Comparison of ENCODE assay signal across 23 mouse cellular contexts in genomic region chr9:94687203-94687859, GRCm38 (mm10). TPM values are rescaled to one million over a fixed set of nuclear protein-coding genes. Genes with fewer than 3 reads are reported as not detected.
DNase-seq lines count a peak whose midpoint lies in the region; ATAC-seq and TF ChIP-seq lines count a peak whose summit lies in the region.
"Had no signal": no experiment of that assay in that cellular context is flagged by ENCODE, and none has a peak within 500 bp of the region (broad histone marks: within the 10 kb centered on the region; RNA-seq: fewer than 3 reads in every experiment).

No protein-coding gene starts in this region.

- no peaks in the 10 kb centered on the region for H3K36me3 ChIP-seq in MEL (ENCODE audit: control insufficient read depth in 1 of 2, insufficient read depth in 2 of 2, low read length in 2 of 2)
- H3K36me3 ChIP-seq in liver, embryonic 13.5 days: no peaks in the 10 kb centered on the region
- no peaks in the 10 kb centered on the region for H3K36me3 ChIP-seq in liver, postnatal 0 days (replicated peaks; ENCODE audit: insufficient read depth, low read length)
- no peaks in the 10 kb centered on the region for H3K36me3 ChIP-seq in forebrain, embryonic 15.5 days
- H3K36me3 ChIP-seq: forebrain, embryonic 10.5 days; G1E; hindbrain, embryonic 12.5 days; hindbrain, embryonic 15.5 days had no signal

- no peak overlapping the region for H3K4me2 ChIP-seq in liver, embryonic 13.5 days
- no peak overlapping the region for H3K4me2 ChIP-seq in liver, postnatal 0 days (ENCODE audit: low read depth, low read length)
- H3K4me2 ChIP-seq in forebrain, embryonic 15.5 days (replicated peaks): no peak overlapping the region
- H3K4me2 ChIP-seq: forebrain, embryonic 13.5 days; heart, embryonic 11.5 days; hindbrain, embryonic 12.5 days; hindbrain, embryonic 15.5 days had no signal

- H3K9me3 ChIP-seq in MEL (replicated peaks; ENCODE audit: insufficient read depth, low read length): no peaks in the 10 kb centered on the region
- no peaks in the 10 kb centered on the region for H3K9me3 ChIP-seq in liver, embryonic 13.5 days (replicated peaks)
- no peaks in the 10 kb centered on the region for H3K9me3 ChIP-seq in liver, postnatal 0 days (ENCODE audit: low read length)
- H3K9me3 ChIP-seq in forebrain, embryonic 15.5 days: no peaks in the 10 kb centered on the region
- H3K9me3 ChIP-seq: forebrain, embryonic 10.5 days; forebrain, embryonic 13.5 days; hindbrain, embryonic 12.5 days; hindbrain, embryonic 15.5 days had no signal

- no peak for DNase-seq in MEL (ENCODE audit: low read depth, low spot score)
- DNase-seq in liver, embryonic 13.5 days: no peak
- no peak for DNase-seq in liver, postnatal 0 days
- no peak for DNase-seq in right cerebral cortex, postnatal 25 days
- no peak for DNase-seq in frontal cortex, postnatal 36 days (ENCODE audit: low spot score in 2 of 2)
- DNase-seq: adrenal gland, postnatal 10 days; adrenal gland, postnatal 36 days; B cell, adult 2 months; cerebellum, adult 18-20 months; cerebellum, adult 9-10 months; cerebellum, postnatal 14 days; forebrain, postnatal 0 days; gastrocnemius, postnatal 10 days; heart, adult 11 months had no signal

- no peaks in the 10 kb centered on the region; a peak in 1 of 4 replicates for H3K4me1 ChIP-seq in MEL (ENCODE audit: control insufficient read depth in 1 of 2, insufficient read depth in 2 of 2, low read length in 2 of 2)
- H3K4me1 ChIP-seq in liver, embryonic 13.5 days (replicated peaks): peaks cover 14% of the 10 kb centered on the region
- peaks cover 5% of the 10 kb centered on the region for H3K4me1 ChIP-seq in liver, postnatal 0 days (ENCODE audit: insufficient read depth)
- H3K4me1 ChIP-seq in forebrain, embryonic 15.5 days: no peaks in the 10 kb centered on the region
- H3K4me1 ChIP-seq: forebrain, embryonic 13.5 days; hindbrain, embryonic 12.5 days had no signal

- H3K27ac ChIP-seq in MEL (ENCODE audit: control insufficient read depth, low read depth, low read length): no peak overlapping the region
- H3K27ac ChIP-seq in liver, embryonic 13.5 days: no peak overlapping the region
- H3K27ac ChIP-seq in liver, postnatal 0 days (ENCODE audit: low read depth): no peak overlapping the region
- H3K27ac ChIP-seq in forebrain, embryonic 15.5 days (replicated peaks): no peak overlapping the region
- H3K27ac ChIP-seq: forebrain, embryonic 10.5 days; forebrain, embryonic 13.5 days; hindbrain, embryonic 12.5 days; hindbrain, embryonic 15.5 days had no signal

- no peak for TF ChIP-seq CTCF in MEL (IDR thresholded peaks at IDR 0.05 in 2 of 3, conservative IDR thresholded peaks at IDR 0.05 in 1 of 3; ENCODE audit: control insufficient read depth in 1 of 3, insufficient read depth in 1 of 3, low read depth in 2 of 3, low read length in 3 of 3, poor library complexity in 1 of 3, severe bottlenecking in 1 of 3)
- TF ChIP-seq CTCF in liver, postnatal 0 days (IDR thresholded peaks at IDR 0.05; ENCODE audit: low read depth): no peak

- no peak for TF ChIP-seq POLR2A in MEL (IDR thresholded peaks at IDR 0.05; ENCODE audit: control insufficient read depth in 1 of 2, insufficient read depth in 1 of 2, low read depth in 1 of 2, low read length in 2 of 2, poor library complexity in 1 of 2)

- no peaks in the 10 kb centered on the region for H3K27me3 ChIP-seq in MEL (ENCODE audit: control insufficient read depth in 1 of 2, insufficient read depth in 2 of 2, low read length in 2 of 2)
- no peaks in the 10 kb centered on the region for H3K27me3 ChIP-seq in liver, embryonic 13.5 days
- H3K27me3 ChIP-seq in liver, postnatal 0 days (ENCODE audit: insufficient read depth, low read length): no peaks in the 10 kb centered on the region
- H3K27me3 ChIP-seq in forebrain, embryonic 15.5 days: no peaks in the 10 kb centered on the region
- H3K27me3 ChIP-seq: CH12.LX; forebrain, embryonic 13.5 days; hindbrain, embryonic 12.5 days; hindbrain, embryonic 15.5 days had no signal

- 54% methylated on average over 1 of the region's 1 CpGs for WGBS in liver, embryonic 13.5 days (ENCODE audit: insufficient replicate concordance)
- 78% methylated on average over 1 of the region's 1 CpGs for WGBS in liver, postnatal 0 days (ENCODE audit: insufficient replicate concordance)
- 90% methylated on average over 1 of the region's 1 CpGs for WGBS in forebrain, embryonic 15.5 days

- ATAC-seq in liver, embryonic 13.5 days (ENCODE audit: low read depth): peak; percentile 57
- no peak for ATAC-seq in liver, postnatal 0 days
- no peak for ATAC-seq in forebrain, embryonic 15.5 days (replicated peaks)
- ATAC-seq: activated CD4-positive, CD25-positive, alpha-beta regulatory T cell, adult 4 months; forebrain, embryonic 13.5 days had no signal

- no peak for TF ChIP-seq RAD21 in MEL (IDR thresholded peaks at IDR 0.05; ENCODE audit: low read depth, low read length)

- no peak overlapping the region for H3K4me3 ChIP-seq in MEL (ENCODE audit: control insufficient read depth in 1 of 2, insufficient read depth in 1 of 2, low read depth in 2 of 2, low read length in 2 of 2)
- no peak overlapping the region for H3K4me3 ChIP-seq in liver, embryonic 13.5 days (replicated peaks)
- no peak overlapping the region for H3K4me3 ChIP-seq in liver, postnatal 0 days (ENCODE audit: low read depth, low read length)
- no peak overlapping the region for H3K4me3 ChIP-seq in forebrain, embryonic 15.5 days
- H3K4me3 ChIP-seq: forebrain, embryonic 10.5 days; forebrain, embryonic 13.5 days; hindbrain, embryonic 12.5 days; hindbrain, embryonic 15.5 days had no signal

- peak in 1 of 2 experiments; percentile 52; a peak in 1 of 4 replicates for TF ChIP-seq EP300 in MEL (IDR thresholded peaks at IDR 0.05; ENCODE audit: low read depth in 1 of 2, low read length in 2 of 2)
- TF ChIP-seq EP300 in liver, postnatal 0 days (IDR thresholded peaks at IDR 0.05; ENCODE audit: low read depth): peak; percentile 36; the same call in 1 of the 2 replicates

- no peak overlapping the region for H3K9ac ChIP-seq in MEL (ENCODE audit: control insufficient read depth, low read depth, low read length, poor library complexity, severe bottlenecking)
- H3K9ac ChIP-seq in liver, embryonic 13.5 days: no peak overlapping the region
- no peak overlapping the region for H3K9ac ChIP-seq in liver, postnatal 0 days (replicated peaks)
- no peak overlapping the region for H3K9ac ChIP-seq in forebrain, embryonic 15.5 days (replicated peaks)
- H3K9ac ChIP-seq: forebrain, embryonic 13.5 days; forebrain, postnatal 0 days; hindbrain, embryonic 12.5 days; hindbrain, embryonic 15.5 days had no signal

- H3K79me2 ChIP-seq in MEL (ENCODE audit: control insufficient read depth, insufficient read depth, low read length, poor library complexity): no peaks in the 10 kb centered on the region

TF ChIP-seq in MEL, 35 proteins besides CTCF, POLR2A, EP300 and RAD21:
- TF ChIP-seq HCFC1 (IDR thresholded peaks at IDR 0.05; ENCODE audit: low read depth, low read length) (no peak), POLR2AphosphoS5 (IDR thresholded peaks at IDR 0.05; ENCODE audit: borderline replicate concordance, low read depth, low read length) (no peak), TBP (IDR thresholded peaks at IDR 0.05; ENCODE audit: low read depth, low read length) (no peak), JUND (IDR thresholded peaks at IDR 0.05; ENCODE audit: low read depth, low read length) (no peak), TCF12 (IDR thresholded peaks at IDR 0.05; ENCODE audit: low read depth, low read length) (peak; percentile 37; the same call in 1 of the 2 replicates)

RNA-seq across cellular contexts. Expression of gene Slc9a9, which starts 17.6 kb away (rescaled TPM):
- total RNA-seq in MEL (2012; rRNA removed): 0.46 and 1.4 TPM in 2 replicates
- polyA plus RNA-seq in MEL (2012; ENCODE audit: insufficient read depth in 1 of 2, insufficient read length in 2 of 2, low read depth in 1 of 2, low replicate concordance in 2 of 2, missing spikeins in 1 of 2): under 1 TPM in 1 of 2 experiments, not detected in 1; 0.71 TPM
- polyA plus RNA-seq in liver, embryonic 13.5 days (2015; fragmentation: Nextera tagmentation; extraction: Ambion mirVana): 1.6 and 2.3 TPM in 2 replicates
- 2.3 TPM in 2 replicates for polyA plus RNA-seq in liver, postnatal 0 days (2015; fragmentation: Nextera tagmentation; extraction: Ambion mirVana)
- 2.5 and 3.0 TPM in 2 replicates for polyA plus RNA-seq in forebrain, embryonic 15.5 days (2015; fragmentation: Nextera tagmentation; extraction: Ambion mirVana)
- total RNA-seq: CH12.LX had no signal
- polyA plus RNA-seq: G1E had no signal
